11 mouse cellular contexts compared by ENCODE assay signal in genomic region chr4:129811605-129812468, GRCm38 (mm10). TPM values are rescaled to one million over a fixed set of nuclear protein-coding genes. Genes with fewer than 3 reads are reported as not detected.
A peak's percentile ranks its signal among the peaks of the same experiment; 100 is the strongest.
DNase-seq lines count a peak whose midpoint lies in the region; ATAC-seq and TF ChIP-seq lines count a peak whose summit lies in the region.
"Had no signal": no experiment of that assay in that cellular context is flagged by ENCODE, and none has a peak within 500 bp of the region (broad histone marks: within the 10 kb centered on the region; RNA-seq: fewer than 3 reads in every experiment).

No protein-coding gene starts in this region.

- 0 out of 2 replicates have a peak, but pooled peaks have one; percentile 22 for ATAC-seq in megakaryocyte-erythroid progenitor cell, adult 5-6 weeks (replicated peaks; ENCODE audit: low FRiP score, low TSS enrichment, poor library complexity, severe bottlenecking)
- ATAC-seq in granulocyte monocyte progenitor cell, adult 5-6 weeks (replicated peaks; ENCODE audit: poor library complexity, severe bottlenecking), result no peak
- no peak for ATAC-seq in forebrain, embryonic 15.5 days (replicated peaks)

- no peaks in the 10 kb centered on the region for H3K9me3 ChIP-seq in MEL (replicated peaks; ENCODE audit: insufficient read depth, low read length)
- H3K9me3 ChIP-seq in forebrain, embryonic 15.5 days, result no peaks in the 10 kb centered on the region
- H3K9me3 ChIP-seq: forebrain, embryonic 10.5 days; hindbrain, embryonic 12.5 days had no signal

- peaks cover 0 to 13% of the 10 kb centered on the region in 2 experiments; a peak in 1 of 4 replicates for H3K4me1 ChIP-seq in MEL (ENCODE audit: control insufficient read depth in 1 of 2, insufficient read depth in 2 of 2, low read length in 2 of 2)
- H3K4me1 ChIP-seq in forebrain, embryonic 15.5 days, result peaks cover 8% of the 10 kb centered on the region

- H3K27me3 ChIP-seq in MEL (ENCODE audit: control insufficient read depth in 1 of 2, insufficient read depth in 2 of 2, low read length in 2 of 2), result no peaks in the 10 kb centered on the region
- H3K27me3 ChIP-seq in forebrain, embryonic 15.5 days, result no peaks in the 10 kb centered on the region

- no peak for TF ChIP-seq CTCF in layer of hippocampus, adult 2 months (conservative IDR thresholded peaks at IDR 0.05)
- no peak for TF ChIP-seq CTCF in MEL (IDR thresholded peaks at IDR 0.05 in 2 of 3, conservative IDR thresholded peaks at IDR 0.05 in 1 of 3; ENCODE audit: control insufficient read depth in 1 of 3, insufficient read depth in 1 of 3, low read depth in 2 of 3, low read length in 3 of 3, poor library complexity in 1 of 3, severe bottlenecking in 1 of 3)

- peaks cover 6% of the 10 kb centered on the region; the same call in 1 of the 2 replicates for H3K79me2 ChIP-seq in MEL (ENCODE audit: control insufficient read depth, insufficient read depth, low read length, poor library complexity)

- peak overlapping the region; percentile 69; the same call in 1 of the 2 replicates for H3K27ac ChIP-seq in layer of hippocampus, adult 2 months
- H3K27ac ChIP-seq in MEL (ENCODE audit: control insufficient read depth, low read depth, low read length), result peak overlapping the region; percentile 98
- no peak overlapping the region for H3K27ac ChIP-seq in forebrain, embryonic 15.5 days (replicated peaks)
- H3K27ac ChIP-seq: hindbrain, embryonic 12.5 days had no signal

- no peak overlapping the region for H3K4me2 ChIP-seq in forebrain, embryonic 15.5 days (replicated peaks)

- no peak overlapping the region for H3K4me3 ChIP-seq in layer of hippocampus, adult 2 months
- peak overlapping the region; percentile 72 to 92 for H3K4me3 ChIP-seq in MEL (ENCODE audit: control insufficient read depth in 1 of 2, insufficient read depth in 1 of 2, low read depth in 2 of 2, low read length in 2 of 2)
- no peak overlapping the region for H3K4me3 ChIP-seq in forebrain, embryonic 15.5 days

- no peak for TF ChIP-seq RAD21 in MEL (IDR thresholded peaks at IDR 0.05; ENCODE audit: low read depth, low read length)

- no peak for DNase-seq in layer of hippocampus, adult 2 months (ENCODE audit: low spot score in 2 of 2)
- no peak for DNase-seq in layer of hippocampus, postnatal 25 days (ENCODE audit: extremely low spot score in 1 of 2, low spot score in 1 of 2)
- no peak for DNase-seq in MEL (ENCODE audit: low read depth, low spot score)
- DNase-seq in induced T-regulatory cell, adult 2 months (ENCODE audit: low read depth), result peak; percentile 71
- DNase-seq in right cerebral cortex, postnatal 4 days, result no peak
- DNase-seq: cerebellum, adult 18-20 months had no signal

- TF ChIP-seq POLR2A in MEL (IDR thresholded peaks at IDR 0.05; ENCODE audit: control insufficient read depth in 1 of 2, insufficient read depth in 1 of 2, low read depth in 1 of 2, low read length in 2 of 2, poor library complexity in 1 of 2), result no peak

- TF ChIP-seq EP300 in MEL (IDR thresholded peaks at IDR 0.05; ENCODE audit: low read depth in 1 of 2, low read length in 2 of 2), result peak; percentile 47 to 74

- H3K9ac ChIP-seq in MEL (ENCODE audit: control insufficient read depth, low read depth, low read length, poor library complexity, severe bottlenecking), result peak overlapping the region; percentile 71
- no peak overlapping the region for H3K9ac ChIP-seq in forebrain, embryonic 15.5 days (replicated peaks)

- 86% methylated on average over 14 of the region's 14 CpGs for WGBS in forebrain, embryonic 15.5 days

- H3K36me3 ChIP-seq in MEL (ENCODE audit: control insufficient read depth in 1 of 2, insufficient read depth in 2 of 2, low read length in 2 of 2), result peaks cover 0 to 9% of the 10 kb centered on the region in 2 experiments; a peak in 2 of 4 replicates
- H3K36me3 ChIP-seq in forebrain, embryonic 15.5 days, result no peaks in the 10 kb centered on the region
- H3K36me3 ChIP-seq: forebrain, embryonic 10.5 days; hindbrain, embryonic 12.5 days had no signal

TF ChIP-seq in MEL, 35 proteins besides CTCF, POLR2A, EP300 and RAD21:
- no peak for TF ChIP-seq SMC3 (IDR thresholded peaks at IDR 0.05; ENCODE audit: low read depth, low read length)
- TF ChIP-seq UBTF (IDR thresholded peaks at IDR 0.05; ENCODE audit: borderline replicate concordance, insufficient read depth, low read depth, low read length), result no peak
- TF ChIP-seq SIN3A (IDR thresholded peaks at IDR 0.05; ENCODE audit: low read length), result peak; percentile 46; the same call in 1 of the 2 replicates
- TF ChIP-seq TCF12 (IDR thresholded peaks at IDR 0.05; ENCODE audit: low read depth, low read length), result 0 out of 2 replicates have a peak, but pooled peaks have one; percentile 32
- TF ChIP-seq NELFE (IDR thresholded peaks at IDR 0.05; ENCODE audit: low read depth, low read length), result no peak
- TF ChIP-seq MXI1 (IDR thresholded peaks at IDR 0.05; ENCODE audit: low read depth, low read length), result peak; percentile 41; the same call in 1 of the 2 replicates
- peak; percentile 14; the same call in 1 of the 2 replicates for TF ChIP-seq ETS1 (IDR thresholded peaks at IDR 0.05; ENCODE audit: low read depth, low read length)
- TF ChIP-seq MYC (IDR thresholded peaks at IDR 0.05; ENCODE audit: low read depth, low read length), result peak; percentile 15; the same call in 1 of the 2 replicates
- TF ChIP-seq ELF1 (IDR thresholded peaks at IDR 0.05; ENCODE audit: low read depth, low read length), result no peak
- no peak for TF ChIP-seq CHD1 (IDR thresholded peaks at IDR 0.05; ENCODE audit: low read depth, low read length)
- TF ChIP-seq KAT2A (conservative IDR thresholded peaks at IDR 0.05; ENCODE audit: low read depth, low read length), result no peak
- TF ChIP-seq HCFC1 (IDR thresholded peaks at IDR 0.05; ENCODE audit: low read depth, low read length), result no peak
- no peak for TF ChIP-seq E2F4 (IDR thresholded peaks at IDR 0.05; ENCODE audit: borderline replicate concordance, low read depth, low read length)
- peak; percentile 59 for TF ChIP-seq ZNF384 (IDR thresholded peaks at IDR 0.05; ENCODE audit: low read depth, low read length)
- TF ChIP-seq ZC3H11A (IDR thresholded peaks at IDR 0.05; ENCODE audit: low read depth, low read length), result no peak
- peak; percentile 6; the same call in 1 of the 2 replicates for TF ChIP-seq BHLHE40 (IDR thresholded peaks at IDR 0.05; ENCODE audit: borderline replicate concordance, low read depth, low read length)
- TF ChIP-seq ZKSCAN1 (IDR thresholded peaks at IDR 0.05; ENCODE audit: low read depth, low read length), result no peak
- TF ChIP-seq MEF2A (IDR thresholded peaks at IDR 0.05; ENCODE audit: extremely low read depth, insufficient replicate concordance, low read depth, low read length, poor library complexity, severe bottlenecking), result no peak
- no peak for TF ChIP-seq TBP (IDR thresholded peaks at IDR 0.05; ENCODE audit: low read depth, low read length)
- TF ChIP-seq RCOR1 (IDR thresholded peaks at IDR 0.05; ENCODE audit: low read depth, low read length), result peak; percentile 87
- no peak for TF ChIP-seq JUND (IDR thresholded peaks at IDR 0.05; ENCODE audit: low read depth, low read length)
- TF ChIP-seq NRF1 (IDR thresholded peaks at IDR 0.05; ENCODE audit: insufficient read depth, low read depth, low read length, poor library complexity, severe bottlenecking), result no peak
- peak; percentile 81 for TF ChIP-seq GATA1 (IDR thresholded peaks at IDR 0.05; ENCODE audit: low read depth, low read length)

RNA-seq across cellular contexts. Expression of gene Ptp4a2, which starts 0.8 kb away (rescaled TPM):
- 100 to 1,000 TPM; 134 to 137 TPM for total RNA-seq in layer of hippocampus, adult 2 months (2021)
- total RNA-seq in layer of hippocampus, postnatal 25 days (2021), result 100 to 1,000 TPM; 132 to 145 TPM
- 119 and 124 TPM in 2 replicates for total RNA-seq in MEL (2012; rRNA removed)
- polyA plus RNA-seq in MEL (2012; ENCODE audit: insufficient read depth in 1 of 2, insufficient read length in 2 of 2, low read depth in 1 of 2, low replicate concordance in 2 of 2, missing spikeins in 1 of 2), result 100 to 1,000 TPM; 118 to 619 TPM
- 168 and 313 TPM in 2 replicates for total RNA-seq in megakaryocyte-erythroid progenitor cell, adult 5-6 weeks (2014; fragmentation: Nextera tagmentation)
- 419 and 540 TPM in 2 replicates for total RNA-seq in megakaryocyte-erythroid progenitor cell, adult 5-6 weeks (2017)
- 277 and 304 TPM in 2 replicates for total RNA-seq in granulocyte monocyte progenitor cell, adult 5-6 weeks (2014; fragmentation: Nextera tagmentation)
- total RNA-seq in granulocyte monocyte progenitor cell, adult 5-6 weeks (2017), result 345 and 391 TPM in 2 replicates
- polyA plus RNA-seq in forebrain, embryonic 15.5 days (2015; fragmentation: Nextera tagmentation; extraction: Ambion mirVana), result 315 and 320 TPM in 2 replicates

Comparison
In these comparisons a context has a peak if more than half of its experiments do, and no peak if none do; other contexts are left out.
1. H3K4me3 ChIP-seq: peak in MEL (2 of 2); none in layer of hippocampus, adult 2 months (single experiment) and forebrain, embryonic 15.5 days (single experiment).